Mouse (Mus musculus) adrenal gland, postnatal 36 days (tissue): ENCODE data around the gene Oaf. TPM values are rescaled to one million over a fixed set of nuclear protein-coding genes. Genes with fewer than 3 reads are reported as not detected.

ENCODE experiments used
- DNase-seq, 2 experiments: peaks; one replicate each; pipeline ENCODE4 v3.0.0; 2021; ENCODE audit warnings: mixed read lengths in 1 of 2
- long read RNA-seq, 2 experiments: library from polyadenylated mRNA; stranded (forward); transcript quantifications; one replicate each; pipeline ENCODE4 v2.0.0; 2021; ENCODE audit warnings: borderline sequencing depth in 2 of 2
- total RNA-seq, 2 experiments: library from RNA; stranded (reverse); gene quantifications; 2 replicates each; pipeline ENCODE4 v1.2.3; 2021

Gene Oaf
- total RNA-seq, result 10 to 100 TPM; 12.8 to 34.7 TPM
- long read RNA-seq, experiment 1, transcript Oaf-201 (4 exons, 2,526 nt), result major isoform, 26 of 28 reads
- long read RNA-seq, experiment 1, partial matches to known transcripts, result 0 of 28 reads
- long read RNA-seq, experiment 1, other reads (novel, unspliced or antisense), result 2 of 28 reads
- long read RNA-seq, experiment 2, transcript Oaf-201 (4 exons, 2,526 nt), result major isoform, 26 of 30 reads
- long read RNA-seq, experiment 2, partial matches to known transcripts, result 1 of 30 reads
- long read RNA-seq, experiment 2, other reads (novel, unspliced or antisense), result 3 of 30 reads

GRCm38 (mm10) chr9:43239712-43240593 is at the start of gene Oaf:
TSS of gene Oaf (minus strand) at chr9:43239911.
- peak; percentile 83 to 93 for DNase-seq

- peak; percentile 61 to 78 for DNase-seq
Measured at GRCm38 (mm10) chr9:43286870-43287269, 47.2 kb upstream of the Oaf start.

GRCm38 (mm10) chr9:43285281-43285680 is 45.6 kb upstream of the Oaf start:
- DNase-seq, result no peak

GRCm38 (mm10) chr9:43284284-43284683 is 44.6 kb upstream of the Oaf start:
- peak; percentile 81 to 85 for DNase-seq

GRCm38 (mm10) chr9:43273735-43274134 is 34.0 kb upstream of the Oaf start:
- DNase-seq, result no peak

GRCm38 (mm10) chr9:43271761-43272518 is 32.2 kb upstream of the Oaf start:
- no peak for DNase-seq

DNA sequence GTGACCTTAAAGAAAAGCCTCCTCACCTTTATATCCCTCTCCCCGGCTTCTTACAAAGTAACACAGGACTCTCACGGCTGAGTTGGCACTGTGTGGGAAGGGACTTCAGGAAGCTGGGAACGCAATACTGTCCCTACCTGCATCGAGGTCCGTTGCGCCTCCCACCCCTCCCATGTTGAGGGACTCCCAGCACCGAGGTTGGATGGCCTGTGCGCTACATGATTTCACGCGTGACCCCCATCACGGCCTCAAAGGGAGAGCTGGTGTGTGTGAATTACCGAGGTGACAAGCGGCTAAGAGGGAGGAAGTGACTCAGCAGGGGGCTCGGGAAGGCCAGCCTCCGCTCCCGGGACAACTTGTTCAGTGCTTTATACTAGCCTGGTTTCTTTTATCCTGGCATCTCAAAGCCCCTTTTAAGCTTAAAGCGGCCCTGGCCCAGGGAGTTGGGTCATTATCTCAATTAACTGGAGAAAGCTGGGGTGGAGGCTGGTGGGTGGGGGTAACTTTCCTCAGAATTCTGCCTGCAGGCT is 31.1 kb upstream of the Oaf start:
- DNase-seq, result no peak

GRCm38 (mm10) chr9:43269166-43269565 is 29.5 kb upstream of the Oaf start:
- DNase-seq, result no peak

- DNase-seq, result peak; percentile 41 to 69
Measured at GRCm38 (mm10) chr9:43267357-43267756, 27.6 kb upstream of the Oaf start.

DNA sequence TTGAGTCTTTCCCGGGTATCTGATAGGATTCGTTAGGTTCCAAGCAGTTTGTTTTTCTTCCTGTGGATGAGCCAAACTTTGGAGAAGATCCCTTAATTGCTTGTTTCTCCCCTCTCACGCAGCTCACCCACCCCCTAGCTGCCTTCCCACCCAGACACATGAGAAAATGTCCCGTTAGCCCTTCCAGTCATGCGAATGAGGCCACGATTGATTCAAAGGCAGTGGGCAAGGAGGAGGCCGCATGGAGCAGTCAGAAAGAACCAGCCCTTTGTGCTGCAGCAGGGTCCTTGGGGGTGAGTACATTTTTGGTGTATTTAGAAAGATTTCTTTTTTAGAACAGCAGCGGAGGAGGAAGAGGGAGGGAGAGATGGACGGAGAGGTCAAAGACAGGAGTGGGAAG is 25.5 kb upstream of the Oaf start:
- DNase-seq, result no peak

DNA sequence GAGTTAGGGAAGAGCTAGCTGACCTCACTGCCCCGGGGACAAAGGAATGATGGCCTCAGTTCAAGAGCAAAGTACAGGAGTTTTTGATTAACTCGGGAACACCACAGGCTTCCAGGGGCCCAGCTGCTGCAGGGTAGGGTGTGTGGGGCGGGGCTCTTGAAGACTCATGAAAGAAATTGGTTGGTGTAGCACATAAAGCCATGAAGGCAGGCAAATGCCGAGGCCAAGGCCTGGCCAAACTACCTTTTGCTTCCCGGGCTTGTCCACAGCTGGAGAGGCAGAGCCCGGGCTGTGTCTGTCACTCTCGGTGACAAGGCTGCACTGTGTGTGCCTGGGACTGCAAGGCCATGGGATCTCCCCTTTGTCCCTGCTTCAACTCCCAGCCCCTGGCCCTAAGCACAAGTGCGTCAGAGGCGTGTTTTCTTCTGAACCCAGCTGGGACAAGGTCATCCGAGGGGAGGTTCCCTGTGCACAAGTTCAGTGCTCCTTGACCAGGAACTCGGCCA is 24.3 kb upstream of the Oaf start:
- DNase-seq, result peak; percentile 48 to 67

DNA sequence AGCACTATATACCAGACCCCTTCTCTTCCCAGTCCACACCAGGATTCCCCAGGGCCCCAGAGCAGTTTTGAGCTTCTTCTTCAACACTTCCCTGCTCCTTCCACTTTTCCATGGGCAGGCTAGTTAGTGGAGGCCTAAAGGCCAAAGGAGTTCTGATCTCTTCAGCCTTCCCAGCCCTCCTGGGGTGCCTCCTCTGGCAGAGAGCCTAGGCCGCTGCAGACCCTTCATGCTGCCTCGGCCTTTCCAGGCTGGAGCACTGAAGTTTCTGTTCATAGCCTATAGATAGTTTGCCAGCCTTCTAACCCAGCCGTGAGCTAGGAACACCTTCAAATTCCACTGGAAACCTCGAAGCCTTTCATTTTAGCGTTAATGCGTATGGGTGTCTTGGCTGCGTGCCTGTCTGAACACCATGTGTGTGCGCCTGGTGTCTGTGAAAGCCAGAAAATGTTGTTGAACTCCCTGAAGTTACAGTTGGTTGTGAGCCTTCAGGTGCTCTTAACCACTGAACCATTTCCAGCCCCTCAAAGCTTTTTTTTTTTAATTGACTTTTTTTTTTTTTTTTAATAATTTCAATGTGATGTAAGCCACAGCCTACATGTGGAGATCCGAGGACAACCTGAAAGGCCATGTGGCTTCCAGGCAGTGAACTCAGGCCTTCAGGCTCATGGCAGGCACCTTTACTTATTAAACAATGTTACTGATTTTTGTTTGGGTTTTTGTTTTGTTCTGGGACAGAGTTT is 23.3 kb upstream of the Oaf start:
- no peak for DNase-seq

- DNase-seq, result no peak
Measured at GRCm38 (mm10) chr9:43262390-43262789, 22.7 kb upstream of the Oaf start.

- DNase-seq, result no peak
Measured at GRCm38 (mm10) chr9:43261941-43262340, 22.2 kb upstream of the Oaf start.

GRCm38 (mm10) chr9:43261124-43261907 is 21.6 kb upstream of the Oaf start:
- no peak for DNase-seq

DNA sequence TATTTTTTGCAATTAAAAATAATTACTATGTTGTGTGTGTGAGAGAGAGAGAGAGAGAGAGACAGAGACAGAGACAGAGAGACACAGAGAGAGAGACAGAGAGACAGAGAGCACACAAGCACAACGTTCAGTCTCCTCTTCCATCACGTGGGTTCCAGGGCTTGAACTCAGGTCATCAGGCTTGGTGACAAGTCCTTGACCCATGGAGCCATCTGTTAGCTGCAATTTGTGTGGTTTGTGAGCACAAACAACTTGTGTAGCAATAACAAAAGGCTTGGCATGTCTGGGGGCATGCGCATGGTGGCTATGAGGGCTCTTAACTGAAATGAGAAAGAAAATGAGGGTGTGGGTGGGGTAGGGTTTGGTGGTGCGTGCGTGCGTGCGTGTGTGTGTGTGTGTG is 20.9 kb upstream of the Oaf start:
- no peak for DNase-seq

DNA sequence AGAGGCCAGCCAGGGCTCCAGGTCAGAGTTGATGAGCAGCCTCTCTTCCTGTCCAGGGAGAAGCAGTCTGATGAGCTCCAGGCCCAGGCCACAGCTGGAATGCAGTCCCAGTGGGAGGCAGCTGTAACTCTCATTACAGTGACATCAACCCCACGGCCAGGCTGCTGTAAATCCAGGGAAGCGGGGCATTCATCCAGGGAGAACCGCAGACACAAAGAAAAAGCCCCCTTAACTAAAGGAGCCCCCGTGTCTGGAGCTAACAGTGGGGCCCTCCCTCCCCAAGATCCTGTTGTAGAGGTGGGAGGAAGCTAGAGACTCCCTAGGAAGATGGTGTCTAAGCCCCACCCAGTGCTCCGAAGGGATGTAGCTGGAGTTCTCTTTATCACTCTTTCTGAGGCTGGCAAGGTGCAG is 13.6 kb upstream of the Oaf start:
- DNase-seq, result no peak

- no peak for DNase-seq
Measured at GRCm38 (mm10) chr9:43252790-43253189, 13.1 kb upstream of the Oaf start.

DNA sequence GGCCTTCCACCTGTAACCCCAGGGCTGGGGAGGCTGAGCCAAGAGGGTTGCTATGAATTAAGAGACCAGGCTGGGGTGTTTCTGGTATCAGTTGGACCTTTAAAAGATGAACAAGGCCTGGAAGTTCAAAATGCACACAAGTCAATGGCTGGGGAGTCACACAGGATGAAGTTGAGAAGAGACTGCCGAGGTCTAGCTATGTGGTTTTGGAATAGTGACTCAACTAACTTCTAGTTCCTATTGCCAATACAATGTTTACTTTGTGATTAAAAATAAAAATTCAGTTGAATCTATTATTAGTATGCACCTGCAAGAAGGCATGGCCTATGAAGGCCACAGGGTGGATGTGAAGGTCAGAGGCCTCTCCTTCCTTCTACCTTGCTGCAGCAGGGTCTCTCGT is 12.1 kb upstream of the Oaf start:
- DNase-seq, result no peak

- DNase-seq, result no peak
Measured at GRCm38 (mm10) chr9:43246738-43247180, 7.0 kb upstream of the Oaf start.
